Comparison of ENCODE assay signal across 8 mouse cellular contexts in the genomic region with DNA sequence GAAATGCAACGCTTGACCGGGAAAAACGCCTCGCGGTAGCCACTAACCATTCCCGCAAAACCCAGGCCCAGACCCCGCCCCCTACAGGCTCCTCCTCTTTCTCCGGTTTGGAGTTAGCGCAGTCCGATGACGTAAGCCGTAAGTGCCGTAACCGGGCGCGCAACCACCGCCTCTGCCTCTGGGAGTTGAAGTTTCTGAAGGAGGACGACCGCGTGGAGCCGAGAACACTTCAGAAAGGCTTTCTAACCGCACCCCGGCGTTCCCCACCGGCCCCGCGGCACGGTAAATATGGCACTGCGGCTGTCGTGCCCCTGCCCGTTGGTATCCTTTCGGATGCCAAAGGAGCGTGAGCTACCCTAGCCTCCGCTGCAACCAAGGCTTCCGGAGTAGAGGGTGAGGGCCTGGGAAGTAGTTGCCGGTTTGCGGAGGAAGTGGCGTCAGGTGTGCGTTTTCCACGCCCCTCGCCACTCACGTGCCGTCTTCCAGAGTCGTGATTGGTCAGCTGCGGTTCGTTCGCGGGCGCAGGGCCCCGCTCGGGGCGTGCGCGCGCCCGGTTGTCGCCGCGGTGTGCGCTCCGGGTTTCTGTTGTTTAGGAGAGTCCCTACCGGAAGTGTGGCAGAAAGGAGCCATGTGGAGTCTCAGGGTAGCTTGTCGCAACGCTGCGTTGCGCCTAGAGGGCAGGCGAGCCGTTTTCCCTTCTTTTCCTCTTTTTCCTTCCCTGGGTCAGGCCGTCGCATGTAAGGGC. TPM values are rescaled to one million over a fixed set of nuclear protein-coding genes. Genes with fewer than 3 reads are reported as not detected.
A peak's percentile ranks its signal among the peaks of the same experiment; 100 is the strongest.
DNase-seq lines count a peak whose midpoint lies in the region; ATAC-seq lines count a peak whose summit lies in the region.

Gene Trmt10a, plus strand, starts transcription at position 134 of the 745 bp plus-strand sequence.

- peak within 1 kb of the TSS; percentile 96 for H3K27ac ChIP-seq in heart, embryonic 10.5 days
- peak within 1 kb of the TSS; percentile 100 for H3K27ac ChIP-seq in kidney, embryonic 15.5 days

- peak; percentile 95 to 96 for DNase-seq in B cell, adult 2 months
- peak; percentile 100 for DNase-seq in brain, adult 2 months (ENCODE audit: low read depth, low spot score)
- DNase-seq in heart, embryonic 10.5 days (ENCODE audit: low spot score) = peak; percentile 99
- peak; percentile 99 for DNase-seq in liver
- peak; percentile 97 to 98 for DNase-seq in spleen, postnatal 4 days (ENCODE audit: low spot score in 2 of 2)

- peaks cover 4% of the 10 kb centered on the region for H3K36me3 ChIP-seq in heart, embryonic 10.5 days
- H3K36me3 ChIP-seq in kidney, embryonic 15.5 days = no peaks in the 10 kb centered on the region

- no peaks in the 10 kb centered on the region for H3K27me3 ChIP-seq in heart, embryonic 10.5 days (ENCODE audit: insufficient read depth, poor library complexity, severe bottlenecking)
- H3K27me3 ChIP-seq in kidney, embryonic 15.5 days = no peaks in the 10 kb centered on the region

- no peaks in the 10 kb centered on the region for H3K9me3 ChIP-seq in heart, embryonic 10.5 days
- H3K9me3 ChIP-seq in kidney, embryonic 15.5 days (replicated peaks) = no peaks in the 10 kb centered on the region

- peak; percentile 93 for ATAC-seq in erythroblast, adult 5-6 weeks (replicated peaks; ENCODE audit: low FRiP score, poor library complexity, severe bottlenecking)
- peak; percentile 99 for ATAC-seq in kidney, embryonic 15.5 days (replicated peaks; ENCODE audit: low FRiP score)
- ATAC-seq in monocyte, adult 5-6 weeks (replicated peaks; ENCODE audit: insufficient number of reproducible peaks, low FRiP score, low TSS enrichment, poor library complexity, severe bottlenecking) = peak; percentile 91

- H3K4me1 ChIP-seq in heart, embryonic 10.5 days = peaks cover 3% of the 10 kb centered on the region; the same call in 1 of the 2 replicates
- H3K4me1 ChIP-seq in kidney, embryonic 15.5 days = no peaks in the 10 kb centered on the region

- under 1% methylated on average over 70 of the region's 70 CpGs for WGBS in heart, embryonic 10.5 days
- under 1% methylated on average over 70 of the region's 70 CpGs for WGBS in kidney, embryonic 15.5 days

- H3K4me2 ChIP-seq in kidney, embryonic 15.5 days = peak within 1 kb of the TSS; percentile 74

- peak within 1 kb of the TSS; percentile 73 for H3K9ac ChIP-seq in kidney, embryonic 15.5 days

- H3K4me3 ChIP-seq in heart, embryonic 10.5 days = peak within 1 kb of the TSS; percentile 73
- peak within 1 kb of the TSS; percentile 78 for H3K4me3 ChIP-seq in kidney, embryonic 15.5 days (replicated peaks)

RNA-seq across cellular contexts. Expression of gene Trmt10a, which starts in this region (rescaled TPM):
- 0.77 and 3.3 TPM in 2 replicates for total RNA-seq in erythroblast, adult 5-6 weeks (2015; ENCODE audit: low replicate concordance)
- total RNA-seq in erythroblast, adult 5-6 weeks (2017; ENCODE audit: low replicate concordance) = 3.8 and 12.3 TPM in 2 replicates
- 12.7 and 13.7 TPM in 2 replicates for polyA plus RNA-seq in heart, embryonic 10.5 days (2016; fragmentation: Nextera tagmentation; extraction: Ambion mirVana)
- 14.0 and 14.2 TPM in 2 replicates for polyA plus RNA-seq in kidney, embryonic 15.5 days (2015; fragmentation: Nextera tagmentation; extraction: Ambion mirVana)
- total RNA-seq in monocyte, adult 5-6 weeks (2017) = 4.0 to 6.2 TPM (median 4.1 TPM) in 3 replicates

Comparison
In these comparisons a context has a peak if more than half of its experiments do, and no peak if none do; other contexts are left out.
1. Peak in every context shown above with its lines: DNase-seq, ATAC-seq, H3K4me3 ChIP-seq and H3K27ac ChIP-seq.